Mouse (Mus musculus) midbrain, embryonic 14.5 days (tissue): ENCODE results near the gene Card11. TPM values are rescaled to one million over a fixed set of nuclear protein-coding genes. Genes with fewer than 3 reads are reported as not detected.

Experiments
- ATAC-seq: fragments of 200-750 bp; cut with Nextera tagmentation; 2 replicates; pipeline ENCODE4 v1.8.0; 2017; ENCODE audit warnings: moderate number of reproducible peaks, moderate library complexity; ENCODE audit not compliant: low FRiP score, low TSS enrichment
- DNase-seq: peaks from one replicate; pipeline ENCODE4 v3.0.0-alpha.2; 2015
- H3K27ac ChIP-seq: fragments of 300-500 bp; sonication (generic); replicated peaks from 2 replicates; pipeline ENCODE4 v1.5.1; 2014; ENCODE audit warnings: mild to moderate bottlenecking, low read depth, low read length, moderate library complexity
- H3K27me3 ChIP-seq: fragments of 300-500 bp; sonication (generic); 2 replicates; pipeline ENCODE4 v1.6.1; 2014; ENCODE audit warnings: low read length, control low read depth, mixed read lengths; ENCODE audit not compliant: control insufficient read depth, insufficient read depth
- H3K36me3 ChIP-seq: fragments of 300-500 bp; sonication (generic); 2 replicates; pipeline ENCODE4 v1.6.1; 2014; ENCODE audit warnings: low read length, control low read depth; ENCODE audit not compliant: control insufficient read depth, insufficient read depth
- H3K4me1 ChIP-seq: fragments of 300-500 bp; sonication (generic); 2 replicates; pipeline ENCODE4 v1.6.1; 2014; ENCODE audit warnings: mild to moderate bottlenecking, antibody characterized with exemption, low read length, control low read depth; ENCODE audit not compliant: control insufficient read depth, insufficient read depth
- H3K4me2 ChIP-seq: fragments of 300-500 bp; sonication (generic); 2 replicates; pipeline ENCODE4 v1.6.1; 2014; ENCODE audit warnings: mild to moderate bottlenecking, low read length, moderate library complexity
- H3K4me3 ChIP-seq: fragments of 300-500 bp; sonication (generic); replicated peaks from 2 replicates; pipeline ENCODE4 v1.5.1; 2014; ENCODE audit warnings: low read depth, low read length
- H3K9ac ChIP-seq: fragments of 300-500 bp; sonication (generic); replicated peaks from 2 replicates; pipeline ENCODE4 v1.6.1; 2014; ENCODE audit warnings: mild to moderate bottlenecking, low read length, moderate library complexity
- H3K9me3 ChIP-seq: fragments of 300-500 bp; sonication (generic); 2 replicates; pipeline ENCODE4 v1.6.1; 2016; ENCODE audit warnings: low read length, control low read depth, mixed read lengths; ENCODE audit not compliant: control insufficient read depth
- WGBS: fragments of 180-500 bp; shearing (Covaris S2); extraction: QIAGEN DNeasy Blood & Tissue Kit; methylation state at CpG from one replicate; pipeline ENCODE4 v1.1.7; 2014; 5-methylcytosine and 5-hydroxymethylcytosine counted together
- polyA plus RNA-seq: library from polyadenylated mRNA; unstranded; fragments of >200 nt; fragmentation: Nextera tagmentation; extraction: Ambion mirVana; gene quantifications from 2 replicates; pipeline ENCODE4 v1.2.1, GENCODE M21; 2014

Gene Card11
- polyA plus RNA-seq, 1 experiment from 2014 or later, result 0.28 TPM

GRCm38 (mm10) chr5:140962945-140963344, 37.4 kb downstream of the Card11 start:
- no peaks in the 10 kb centered on the region for H3K4me1 ChIP-seq
- H3K9me3 ChIP-seq, result no peaks in the 10 kb centered on the region
- WGBS, result 37% methylated on average over 9 of the region's 9 CpGs
- H3K9ac ChIP-seq, result no peak overlapping the region
- H3K27me3 ChIP-seq, result no peaks in the 10 kb centered on the region
- no peaks in the 10 kb centered on the region for H3K36me3 ChIP-seq
- no peak for ATAC-seq
- no peak overlapping the region for H3K4me2 ChIP-seq
- peak; percentile 46 for DNase-seq
- H3K4me3 ChIP-seq, result no peak overlapping the region
- H3K27ac ChIP-seq, result no peak overlapping the region

GRCm38 (mm10) chr5:140960732-140961131, 39.6 kb downstream of the Card11 start:
- no peak overlapping the region for H3K27ac ChIP-seq
- no peak overlapping the region for H3K9ac ChIP-seq
- no peaks in the 10 kb centered on the region for H3K4me1 ChIP-seq
- H3K4me3 ChIP-seq, result no peak overlapping the region
- no peaks in the 10 kb centered on the region for H3K9me3 ChIP-seq
- DNase-seq (no peak), ATAC-seq (no peak)
- H3K36me3 ChIP-seq, result no peaks in the 10 kb centered on the region
- H3K4me2 ChIP-seq, result no peak overlapping the region
- H3K27me3 ChIP-seq, result no peaks in the 10 kb centered on the region
- 82% methylated on average over 6 of the region's 6 CpGs for WGBS

GRCm38 (mm10) chr5:140959160-140959559, 41.2 kb downstream of the Card11 start:
- no peaks in the 10 kb centered on the region for H3K4me1 ChIP-seq
- H3K27me3 ChIP-seq, result no peaks in the 10 kb centered on the region
- H3K36me3 ChIP-seq, result no peaks in the 10 kb centered on the region
- no peak overlapping the region for H3K4me2 ChIP-seq
- no peaks in the 10 kb centered on the region for H3K9me3 ChIP-seq
- no peak for DNase-seq
- no peak overlapping the region for H3K4me3 ChIP-seq
- no peak overlapping the region for H3K9ac ChIP-seq
- H3K27ac ChIP-seq, result no peak overlapping the region
- no peak for ATAC-seq
- WGBS, result 89% methylated on average over 6 of the region's 6 CpGs

GRCm38 (mm10) chr5:140957106-140957505, 43.3 kb downstream of the Card11 start:
- 91% methylated on average over 4 of the region's 4 CpGs for WGBS
- Histone ChIP-seq H3K36me3 (no peaks in the 10 kb centered on the region), H3K27ac (no peak overlapping the region), H3K4me3 (no peak overlapping the region), H3K9me3 (no peaks in the 10 kb centered on the region), H3K27me3 (no peaks in the 10 kb centered on the region), H3K4me2 (no peak overlapping the region), H3K9ac (no peak overlapping the region), H3K4me1 (no peaks in the 10 kb centered on the region)
- ATAC-seq, result no peak
- DNase-seq, result no peak

GRCm38 (mm10) chr5:140955666-140956065, 44.7 kb downstream of the Card11 start:
- no peak for DNase-seq
- Histone ChIP-seq H3K4me1 (no peaks in the 10 kb centered on the region), H3K4me2 (no peak overlapping the region), H3K36me3 (no peaks in the 10 kb centered on the region), H3K9me3 (no peaks in the 10 kb centered on the region), H3K27me3 (no peaks in the 10 kb centered on the region), H3K4me3 (no peak overlapping the region), H3K9ac (no peak overlapping the region), H3K27ac (no peak overlapping the region)
- no peak for ATAC-seq
- 94% methylated on average over 1 of the region's 1 CpGs for WGBS

GRCm38 (mm10) chr5:140951801-140952200, 48.6 kb downstream of the Card11 start:
- no peaks in the 10 kb centered on the region for H3K4me1 ChIP-seq
- WGBS, result 90% methylated on average over 5 of the region's 5 CpGs
- ATAC-seq, result no peak
- no peak overlapping the region for H3K9ac ChIP-seq
- H3K27ac ChIP-seq, result no peak overlapping the region
- no peaks in the 10 kb centered on the region for H3K27me3 ChIP-seq
- H3K4me3 ChIP-seq, result no peak overlapping the region
- no peak for DNase-seq
- no peak overlapping the region for H3K4me2 ChIP-seq
- no peaks in the 10 kb centered on the region for H3K36me3 ChIP-seq
- H3K9me3 ChIP-seq, result no peaks in the 10 kb centered on the region

GRCm38 (mm10) chr5:140948009-140948408, 52.4 kb downstream of the Card11 start:
- no peak overlapping the region for H3K27ac ChIP-seq
- no peak overlapping the region for H3K4me2 ChIP-seq
- DNase-seq (no peak), ATAC-seq (no peak)
- H3K4me3 ChIP-seq, result no peak overlapping the region
- no peaks in the 10 kb centered on the region for H3K27me3 ChIP-seq
- no peak overlapping the region for H3K9ac ChIP-seq
- H3K9me3 ChIP-seq, result no peaks in the 10 kb centered on the region
- no peaks in the 10 kb centered on the region for H3K36me3 ChIP-seq
- H3K4me1 ChIP-seq, result no peaks in the 10 kb centered on the region
- WGBS, result 77% methylated on average over 10 of the region's 10 CpGs

GRCm38 (mm10) chr5:140946034-140946433, 54.3 kb downstream of the Card11 start:
- H3K4me2 ChIP-seq, result no peak overlapping the region
- no peak for ATAC-seq
- H3K9me3 ChIP-seq, result no peaks in the 10 kb centered on the region
- H3K27ac ChIP-seq, result no peak overlapping the region
- H3K4me1 ChIP-seq, result no peaks in the 10 kb centered on the region
- no peaks in the 10 kb centered on the region for H3K27me3 ChIP-seq
- no peaks in the 10 kb centered on the region for H3K36me3 ChIP-seq
- H3K9ac ChIP-seq, result no peak overlapping the region
- H3K4me3 ChIP-seq, result no peak overlapping the region
- DNase-seq, result no peak
- WGBS, result 80% methylated on average over 6 of the region's 6 CpGs

GRCm38 (mm10) chr5:140944382-140945125, 55.8 kb downstream of the Card11 start:
- peaks cover 7% of the 10 kb centered on the region for H3K4me1 ChIP-seq
- 77% methylated on average over 18 of the region's 18 CpGs for WGBS
- H3K36me3 ChIP-seq, result no peaks in the 10 kb centered on the region
- H3K27me3 ChIP-seq, result no peaks in the 10 kb centered on the region
- no peaks in the 10 kb centered on the region for H3K9me3 ChIP-seq
- no peak overlapping the region for H3K27ac ChIP-seq
- DNase-seq, result no peak
- no peak overlapping the region for H3K4me2 ChIP-seq
- ATAC-seq, result no peak
- H3K4me3 ChIP-seq, result no peak overlapping the region
- H3K9ac ChIP-seq, result no peak overlapping the region
